Mouse (Mus musculus): ENCODE data around the gene Hacd3. TPM values are rescaled to one million over a fixed set of nuclear protein-coding genes. Genes with fewer than 3 reads are reported as not detected.
A peak's percentile ranks its signal among the peaks of the same experiment; 100 is the strongest.

Gene Hacd3
- polyA plus RNA-seq, 1 experiment: 117 TPM

GRCm38 (mm10) chr9:64980548-64980947 lies 40.9 kb downstream of the Hacd3 start:
- TF ChIP-seq CTCF (IDR thresholded peaks at IDR 0.05; ENCODE audit: borderline replicate concordance, extremely low read depth, insufficient read depth, insufficient read length) (no peak), POLR2A (IDR thresholded peaks at IDR 0.05; ENCODE audit: borderline replicate concordance, extremely low read depth, insufficient read depth, insufficient read length, poor library complexity, severe bottlenecking) (no peak)
- no peak for DNase-seq (ENCODE audit: low read depth)

GRCm38 (mm10) chr9:64960978-64961320 lies 60.5 kb downstream of the Hacd3 start:
- no peak for TF ChIP-seq POLR2A (IDR thresholded peaks at IDR 0.05; ENCODE audit: borderline replicate concordance, extremely low read depth, insufficient read depth, insufficient read length, poor library complexity, severe bottlenecking)
- no peak for TF ChIP-seq CTCF (IDR thresholded peaks at IDR 0.05; ENCODE audit: borderline replicate concordance, extremely low read depth, insufficient read depth, insufficient read length)
- no peak for DNase-seq (ENCODE audit: low read depth)

DNA sequence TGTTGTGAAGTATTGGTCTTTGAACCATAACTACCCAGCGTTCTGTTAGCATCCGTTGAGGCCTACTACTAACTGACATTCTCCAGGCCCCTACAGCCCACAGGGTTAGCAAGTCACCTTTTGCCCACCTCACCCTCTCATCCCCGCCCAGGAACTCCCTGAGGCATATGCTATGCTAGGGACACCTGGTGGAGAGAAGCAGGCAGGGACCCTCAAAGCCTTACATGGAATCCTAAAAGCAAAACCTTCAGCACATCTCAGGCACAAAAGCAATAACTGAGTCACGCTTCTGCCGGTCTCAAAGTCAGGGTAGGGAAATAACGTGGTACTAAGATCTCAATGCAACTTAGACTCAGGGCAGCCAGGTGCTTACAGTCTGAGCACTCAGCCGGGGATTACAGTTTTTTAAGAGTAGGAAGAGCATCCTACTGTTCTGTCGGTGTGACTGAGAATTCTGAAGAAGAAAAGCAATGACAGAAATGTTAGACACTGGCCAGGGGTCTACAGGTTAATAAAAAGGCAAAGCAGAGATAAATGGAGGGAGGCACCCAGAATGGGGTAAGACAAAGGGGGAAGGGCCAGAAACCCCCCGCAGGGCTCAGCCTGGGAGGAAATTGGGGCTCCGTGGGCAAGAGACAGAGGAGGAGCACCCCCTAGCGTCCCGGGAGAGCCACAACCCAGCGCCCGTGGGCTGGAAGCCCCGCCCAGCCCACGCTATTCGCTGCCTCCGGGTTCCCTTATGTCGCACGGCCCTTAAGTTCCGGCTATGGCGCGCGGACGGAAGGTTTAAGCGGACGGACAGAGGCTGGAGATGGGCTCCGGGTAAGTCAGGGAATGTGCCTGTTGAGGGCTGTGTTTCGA lies 61.1 kb downstream of the Hacd3 start, which contains the start of gene Ints14:
TSS of gene Ints14 (plus strand) at position 789 of the 861 bp plus-strand sequence.
- TF ChIP-seq CTCF (IDR thresholded peaks at IDR 0.05; ENCODE audit: borderline replicate concordance, extremely low read depth, insufficient read depth, insufficient read length) (peak; percentile 91), POLR2A (IDR thresholded peaks at IDR 0.05; ENCODE audit: borderline replicate concordance, extremely low read depth, insufficient read depth, insufficient read length, poor library complexity, severe bottlenecking) (peak; percentile 42; the same call in 1 of the 2 replicates)
- DNase-seq (ENCODE audit: low read depth): peak; percentile 98

DNA sequence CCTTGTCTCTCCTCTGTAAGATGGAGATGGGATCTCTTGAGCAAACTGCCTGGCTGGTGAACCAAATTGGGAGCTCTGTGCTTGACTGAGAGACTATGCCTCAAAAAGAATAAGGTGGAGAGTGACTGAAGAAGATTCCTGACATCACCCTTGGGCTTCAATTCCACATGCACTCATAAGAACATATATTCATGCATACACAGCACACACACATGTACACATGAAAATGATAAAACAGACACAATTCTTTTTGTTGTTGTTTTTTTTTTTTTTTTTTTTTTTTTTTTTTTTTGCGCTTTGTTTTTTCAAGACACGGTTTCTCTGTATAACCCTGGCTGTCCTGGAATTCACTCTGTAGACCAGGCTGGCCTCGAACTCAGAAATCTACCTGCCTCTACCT lies 64.2 kb downstream of the Hacd3 start:
- TF ChIP-seq POLR2A (IDR thresholded peaks at IDR 0.05; ENCODE audit: borderline replicate concordance, extremely low read depth, insufficient read depth, insufficient read length, poor library complexity, severe bottlenecking) (no peak), CTCF (IDR thresholded peaks at IDR 0.05; ENCODE audit: borderline replicate concordance, extremely low read depth, insufficient read depth, insufficient read length) (no peak)
- DNase-seq (ENCODE audit: low read depth): no peak

GRCm38 (mm10) chr9:64956337-64956736 lies 65.2 kb downstream of the Hacd3 start:
- no peak for TF ChIP-seq POLR2A (IDR thresholded peaks at IDR 0.05; ENCODE audit: borderline replicate concordance, extremely low read depth, insufficient read depth, insufficient read length, poor library complexity, severe bottlenecking)
- TF ChIP-seq CTCF (IDR thresholded peaks at IDR 0.05; ENCODE audit: borderline replicate concordance, extremely low read depth, insufficient read depth, insufficient read length): no peak
- peak; percentile 43 for DNase-seq (ENCODE audit: low read depth)

GRCm38 (mm10) chr9:64953190-64953589 lies 68.3 kb downstream of the Hacd3 start:
- TF ChIP-seq POLR2A (IDR thresholded peaks at IDR 0.05; ENCODE audit: borderline replicate concordance, extremely low read depth, insufficient read depth, insufficient read length, poor library complexity, severe bottlenecking) (no peak), CTCF (IDR thresholded peaks at IDR 0.05; ENCODE audit: borderline replicate concordance, extremely low read depth, insufficient read depth, insufficient read length) (no peak)

DNA sequence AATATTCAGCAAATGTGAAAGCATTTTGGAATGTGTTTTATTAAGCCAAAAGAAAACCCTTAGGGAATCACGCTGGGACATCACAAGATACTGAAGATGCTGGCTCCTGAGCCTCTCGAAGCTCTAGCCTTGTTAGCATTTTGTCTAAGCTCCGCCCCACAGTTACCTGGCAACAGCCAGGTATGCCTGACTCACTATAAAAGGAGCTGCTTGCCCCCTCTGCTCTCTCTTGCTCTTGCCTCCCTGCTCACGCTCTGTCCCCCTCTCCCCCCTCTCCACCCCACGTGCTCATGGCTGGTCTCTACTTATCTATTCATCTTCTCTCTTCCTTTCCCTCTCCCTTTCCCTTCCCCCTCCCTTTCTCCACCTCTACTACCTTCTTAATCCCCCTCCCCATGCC lies 69.4 kb downstream of the Hacd3 start:
- no peak for DNase-seq (ENCODE audit: low read depth)

More at GRCm38 (mm10) chr9:64953190-64953589, 68.3 kb downstream of the Hacd3 start:
- no peak for DNase-seq (ENCODE audit: low read depth)

DNA sequence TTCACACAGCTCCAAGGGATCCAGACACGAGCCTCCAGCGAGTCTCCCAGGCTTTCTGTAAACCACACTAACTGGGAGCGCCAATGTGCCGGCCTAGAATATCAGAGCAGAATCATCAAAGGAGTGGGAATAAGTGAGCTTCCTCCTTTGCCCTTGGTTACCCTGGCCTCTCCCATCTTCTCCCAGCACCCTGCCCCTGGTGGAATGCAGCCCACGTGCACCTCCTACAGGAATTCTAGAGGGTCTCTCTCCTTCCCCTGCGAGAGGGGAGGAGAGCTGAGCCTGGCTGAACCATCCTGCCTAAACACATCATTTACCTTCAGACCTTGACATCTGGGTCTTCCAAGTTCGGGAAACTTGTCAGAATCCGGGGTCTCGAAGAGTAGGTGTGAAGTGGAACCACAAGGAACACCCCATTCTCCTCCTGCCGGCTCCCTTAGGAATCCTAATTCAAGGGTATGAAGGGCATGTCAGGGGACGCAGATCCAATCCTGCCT lies 70.3 kb downstream of the Hacd3 start, which contains the start of gene Slc24a1:
TSS of gene Slc24a1 (minus strand) at position 447 of the 497 bp plus-strand sequence.
- no peak for DNase-seq (ENCODE audit: low read depth)
- TF ChIP-seq CTCF (IDR thresholded peaks at IDR 0.05; ENCODE audit: borderline replicate concordance, extremely low read depth, insufficient read depth, insufficient read length) (no peak), POLR2A (IDR thresholded peaks at IDR 0.05; ENCODE audit: borderline replicate concordance, extremely low read depth, insufficient read depth, insufficient read length, poor library complexity, severe bottlenecking) (no peak)

More for the DNA sequence above, 69.4 kb downstream of the Hacd3 start:
- no peak for TF ChIP-seq CTCF (IDR thresholded peaks at IDR 0.05; ENCODE audit: borderline replicate concordance, extremely low read depth, insufficient read depth, insufficient read length)
- TF ChIP-seq POLR2A (IDR thresholded peaks at IDR 0.05; ENCODE audit: borderline replicate concordance, extremely low read depth, insufficient read depth, insufficient read length, poor library complexity, severe bottlenecking): no peak

- TF ChIP-seq CTCF (IDR thresholded peaks at IDR 0.05; ENCODE audit: borderline replicate concordance, extremely low read depth, insufficient read depth, insufficient read length): no peak
- no peak for TF ChIP-seq POLR2A (IDR thresholded peaks at IDR 0.05; ENCODE audit: borderline replicate concordance, extremely low read depth, insufficient read depth, insufficient read length, poor library complexity, severe bottlenecking)
- DNase-seq (ENCODE audit: low read depth): no peak
Observed at GRCm38 (mm10) chr9:64947483-64948095, 73.9 kb downstream of the Hacd3 start.

DNA sequence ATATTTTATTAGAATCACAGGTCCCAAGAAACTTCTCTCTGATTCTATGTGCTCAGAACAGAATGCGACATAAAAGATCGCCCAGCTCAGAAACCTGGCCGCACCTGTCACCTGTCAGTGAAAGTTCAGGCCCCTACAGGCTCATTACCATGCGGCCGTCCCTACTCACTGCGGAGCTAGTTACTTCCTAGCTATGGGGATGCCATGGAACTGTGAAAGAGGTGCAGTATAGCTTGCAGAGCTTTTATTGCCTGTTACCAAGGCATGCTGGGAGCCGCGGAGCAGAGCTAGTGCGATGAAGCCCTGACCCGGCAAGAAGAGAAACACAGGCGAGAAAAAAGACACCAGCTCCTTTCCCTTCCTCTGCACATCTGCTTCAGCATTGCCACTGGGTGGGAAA lies 77.5 kb downstream of the Hacd3 start:
- DNase-seq (ENCODE audit: low read depth): no peak
- TF ChIP-seq POLR2A (IDR thresholded peaks at IDR 0.05; ENCODE audit: borderline replicate concordance, extremely low read depth, insufficient read depth, insufficient read length, poor library complexity, severe bottlenecking) (no peak), CTCF (IDR thresholded peaks at IDR 0.05; ENCODE audit: borderline replicate concordance, extremely low read depth, insufficient read depth, insufficient read length) (no peak)

DNA sequence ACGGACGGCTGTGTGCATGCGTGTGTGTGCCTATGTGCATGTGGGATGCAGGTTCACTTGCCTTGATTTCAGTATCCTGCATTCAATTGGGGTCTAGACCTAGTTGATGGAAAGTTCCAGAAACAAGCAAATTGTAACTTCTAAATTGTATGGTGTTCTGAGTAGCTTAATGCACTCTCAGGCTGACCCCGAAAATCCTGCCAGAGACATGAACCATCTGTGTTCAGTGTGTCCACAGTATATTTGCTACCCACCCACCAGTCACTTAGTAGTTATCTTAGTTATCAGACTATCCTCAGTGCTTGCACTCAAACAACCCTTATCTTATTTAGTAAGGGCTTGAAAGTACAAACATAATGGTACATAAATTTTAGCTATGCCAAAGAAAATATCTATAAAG lies 79.8 kb downstream of the Hacd3 start:
- DNase-seq (ENCODE audit: low read depth): no peak
- TF ChIP-seq POLR2A (IDR thresholded peaks at IDR 0.05; ENCODE audit: borderline replicate concordance, extremely low read depth, insufficient read depth, insufficient read length, poor library complexity, severe bottlenecking): no peak
- TF ChIP-seq CTCF (IDR thresholded peaks at IDR 0.05; ENCODE audit: borderline replicate concordance, extremely low read depth, insufficient read depth, insufficient read length): no peak

All from brain, embryonic 14.5 days (tissue).